Mouse (Mus musculus) layer of hippocampus, adult 18-20 months (tissue): Measurements from ENCODE around the gene Stag1. TPM values are rescaled to one million over a fixed set of nuclear protein-coding genes. Genes with fewer than 3 reads are reported as not detected.

ENCODE experiments used
- total RNA-seq, 2 experiments: library from RNA; stranded (reverse); gene quantifications; 2 replicates each; pipeline ENCODE4 v1.2.3; 2021

Stag1 gene
- total RNA-seq, 2 experiments from 2014 or later = 64.9 to 68.0 TPM

Other genes with a start within 250 kb of the Stag1 start
- gene Il20rb, start 111.0 kb upstream of the Stag1 start, total RNA-seq = 1 to 10 TPM; 3.9 to 4.2 TPM
- 10 to 100 TPM; 35.8 to 36.5 TPM for gene Nck1, start 51.7 kb upstream of the Stag1 start, total RNA-seq
- gene Slc35g2, start 26.7 kb upstream of the Stag1 start, total RNA-seq = 10 to 100 TPM; 19.9 to 20.3 TPM